Mouse (Mus musculus) hindbrain, embryonic 15.5 days (tissue): Measurements from ENCODE around the gene Cers6. TPM values are rescaled to one million over a fixed set of nuclear protein-coding genes. Genes with fewer than 3 reads are reported as not detected.

Source experiments
- ATAC-seq: fragments of 200-750 bp; cut with Nextera tagmentation; 2 replicates; pipeline ENCODE4 v1.8.0; 2017; ENCODE audit warnings: low read depth, moderate number of reproducible peaks, moderate TSS enrichment; ENCODE audit not compliant: low FRiP score
- H3K27ac ChIP-seq: fragments of 300-500 bp; sonication (generic); replicated peaks from 2 replicates; pipeline ENCODE4 v1.5.1; 2015; ENCODE audit warnings: mild to moderate bottlenecking, inconsistent platforms
- H3K27me3 ChIP-seq: fragments of 300-500 bp; sonication (generic); 2 replicates; pipeline ENCODE4 v1.6.1; 2015; ENCODE audit warnings: control low read depth, inconsistent platforms
- H3K36me3 ChIP-seq: fragments of 300-500 bp; sonication (generic); 2 replicates; pipeline ENCODE4 v1.6.1; 2015; ENCODE audit warnings: control low read depth, inconsistent platforms
- H3K4me1 ChIP-seq: fragments of 300-500 bp; sonication (generic); replicated peaks from 2 replicates; pipeline ENCODE4 v1.6.1; 2015; ENCODE audit warnings: control low read depth, inconsistent platforms
- H3K4me2 ChIP-seq: fragments of 300-500 bp; sonication (generic); 2 replicates; pipeline ENCODE4 v1.6.1; 2015; ENCODE audit warnings: moderate library complexity, mild to moderate bottlenecking, inconsistent platforms
- H3K4me3 ChIP-seq: fragments of 300-500 bp; sonication (generic); 2 replicates; pipeline ENCODE4 v1.5.1; 2015; ENCODE audit warnings: mild to moderate bottlenecking, inconsistent platforms
- H3K9ac ChIP-seq: fragments of 300-500 bp; sonication (generic); 2 replicates; pipeline ENCODE4 v1.6.1; 2015; ENCODE audit warnings: inconsistent platforms
- H3K9me3 ChIP-seq: fragments of 300-500 bp; sonication (generic); 2 replicates; pipeline ENCODE4 v1.6.1; 2016; ENCODE audit warnings: control low read depth, inconsistent platforms
- WGBS: fragments of 180-500 bp; shearing (Covaris S2); methylation state at CpG from one replicate; pipeline ENCODE4 v1.1.7; 2015; 5-methylcytosine and 5-hydroxymethylcytosine counted together
- polyA plus RNA-seq: library from polyadenylated mRNA; unstranded; fragments of >200 nt; fragmentation: Nextera tagmentation; extraction: Ambion mirVana; gene quantifications from 2 replicates; pipeline ENCODE4 v1.2.1, GENCODE M21; 2015

Cers6 gene
- polyA plus RNA-seq, 1 experiment from 2014 or later, result 54.9 TPM

- 90% methylated on average over 10 of the region's 10 CpGs for WGBS
- Histone ChIP-seq H3K4me1 (no peaks in the 10 kb centered on the region), H3K36me3 (no peaks in the 10 kb centered on the region), H3K27me3 (no peaks in the 10 kb centered on the region), H3K4me2 (no peak overlapping the region), H3K9me3 (no peaks in the 10 kb centered on the region), H3K27ac (no peak overlapping the region), H3K9ac (no peak overlapping the region), H3K4me3 (no peak overlapping the region)
- no peak for ATAC-seq
Observed at GRCm38 (mm10) chr2:69137406-69138084, 276.3 kb downstream of the Cers6 start.

GRCm38 (mm10) chr2:69138759-69139158 is 277.5 kb downstream of the Cers6 start:
- no peak overlapping the region for H3K4me3 ChIP-seq
- H3K27ac ChIP-seq, result no peak overlapping the region
- WGBS, result 61% methylated on average over 4 of the region's 4 CpGs
- H3K27me3 ChIP-seq, result no peaks in the 10 kb centered on the region
- no peak for ATAC-seq
- no peaks in the 10 kb centered on the region for H3K4me1 ChIP-seq
- no peak overlapping the region for H3K9ac ChIP-seq
- H3K36me3 ChIP-seq, result no peaks in the 10 kb centered on the region
- no peak overlapping the region for H3K4me2 ChIP-seq
- no peaks in the 10 kb centered on the region for H3K9me3 ChIP-seq

GRCm38 (mm10) chr2:69140215-69140614 is 279.0 kb downstream of the Cers6 start:
- no peak for ATAC-seq
- no peaks in the 10 kb centered on the region for H3K9me3 ChIP-seq
- H3K27me3 ChIP-seq, result no peaks in the 10 kb centered on the region
- no peak overlapping the region for H3K4me2 ChIP-seq
- H3K4me1 ChIP-seq, result no peaks in the 10 kb centered on the region
- no peak overlapping the region for H3K9ac ChIP-seq
- no peaks in the 10 kb centered on the region for H3K36me3 ChIP-seq
- no peak overlapping the region for H3K4me3 ChIP-seq
- H3K27ac ChIP-seq, result no peak overlapping the region
- WGBS, result 76% methylated on average over 2 of the region's 2 CpGs

- Histone ChIP-seq H3K4me2 (no peak overlapping the region), H3K9ac (no peak overlapping the region), H3K4me1 (no peaks in the 10 kb centered on the region), H3K4me3 (no peak overlapping the region), H3K27me3 (no peaks in the 10 kb centered on the region), H3K27ac (no peak overlapping the region), H3K36me3 (no peaks in the 10 kb centered on the region), H3K9me3 (no peaks in the 10 kb centered on the region)
- 58% methylated on average over 4 of the region's 4 CpGs for WGBS
- ATAC-seq, result no peak
Observed at GRCm38 (mm10) chr2:69140816-69141215, 279.6 kb downstream of the Cers6 start.

- no peak overlapping the region for H3K27ac ChIP-seq
- H3K4me1 ChIP-seq, result no peaks in the 10 kb centered on the region
- 74% methylated on average over 3 of the region's 3 CpGs for WGBS
- no peak overlapping the region for H3K4me2 ChIP-seq
- no peak overlapping the region for H3K9ac ChIP-seq
- H3K4me3 ChIP-seq, result no peak overlapping the region
- no peaks in the 10 kb centered on the region for H3K27me3 ChIP-seq
- ATAC-seq, result no peak
- no peaks in the 10 kb centered on the region for H3K9me3 ChIP-seq
- no peaks in the 10 kb centered on the region for H3K36me3 ChIP-seq
Observed at GRCm38 (mm10) chr2:69148691-69149090, 287.4 kb downstream of the Cers6 start.

GRCm38 (mm10) chr2:69149154-69149553 is 287.9 kb downstream of the Cers6 start:
- Histone ChIP-seq H3K36me3 (no peaks in the 10 kb centered on the region), H3K27me3 (no peaks in the 10 kb centered on the region), H3K4me3 (no peak overlapping the region), H3K9me3 (no peaks in the 10 kb centered on the region), H3K27ac (no peak overlapping the region), H3K9ac (no peak overlapping the region), H3K4me2 (no peak overlapping the region), H3K4me1 (no peaks in the 10 kb centered on the region)
- WGBS, result 91% methylated on average over 10 of the region's 10 CpGs
- no peak for ATAC-seq

- H3K4me1 ChIP-seq, result no peaks in the 10 kb centered on the region
- H3K4me3 ChIP-seq, result no peak overlapping the region
- no peak overlapping the region for H3K4me2 ChIP-seq
- H3K9ac ChIP-seq, result no peak overlapping the region
- H3K36me3 ChIP-seq, result no peaks in the 10 kb centered on the region
- H3K9me3 ChIP-seq, result no peaks in the 10 kb centered on the region
- H3K27me3 ChIP-seq, result no peaks in the 10 kb centered on the region
- no peak for ATAC-seq
- 77% methylated on average over 5 of the region's 5 CpGs for WGBS
- H3K27ac ChIP-seq, result no peak overlapping the region
Observed at GRCm38 (mm10) chr2:69150841-69151240, 289.6 kb downstream of the Cers6 start.

GRCm38 (mm10) chr2:69155861-69156260 is 294.6 kb downstream of the Cers6 start:
- Histone ChIP-seq H3K4me3 (no peak overlapping the region), H3K9ac (no peak overlapping the region), H3K4me1 (no peaks in the 10 kb centered on the region), H3K36me3 (no peaks in the 10 kb centered on the region), H3K27me3 (no peaks in the 10 kb centered on the region), H3K4me2 (no peak overlapping the region), H3K9me3 (no peaks in the 10 kb centered on the region), H3K27ac (no peak overlapping the region)
- 74% methylated on average over 3 of the region's 3 CpGs for WGBS
- no peak for ATAC-seq

- 71% methylated on average over 7 of the region's 7 CpGs for WGBS
- H3K9ac ChIP-seq, result no peak overlapping the region
- H3K9me3 ChIP-seq, result no peaks in the 10 kb centered on the region
- no peak overlapping the region for H3K4me2 ChIP-seq
- no peaks in the 10 kb centered on the region for H3K27me3 ChIP-seq
- H3K4me3 ChIP-seq, result no peak overlapping the region
- H3K36me3 ChIP-seq, result no peaks in the 10 kb centered on the region
- H3K27ac ChIP-seq, result no peak overlapping the region
- no peak for ATAC-seq
- no peaks in the 10 kb centered on the region for H3K4me1 ChIP-seq
Observed at GRCm38 (mm10) chr2:69156283-69156682, 295.0 kb downstream of the Cers6 start.

- Histone ChIP-seq H3K27ac (no peak overlapping the region), H3K9ac (no peak overlapping the region), H3K9me3 (no peaks in the 10 kb centered on the region), H3K36me3 (no peaks in the 10 kb centered on the region), H3K4me2 (no peak overlapping the region), H3K4me3 (no peak overlapping the region), H3K4me1 (no peaks in the 10 kb centered on the region), H3K27me3 (no peaks in the 10 kb centered on the region)
- no peak for ATAC-seq
Observed at GRCm38 (mm10) chr2:69158907-69159306, 297.7 kb downstream of the Cers6 start.

Other genes with a start within 250 kb of the Cers6 start
- gene 4932414N04Rik, start 205.0 kb upstream of the Cers6 start, polyA plus RNA-seq, result not detected in 2 replicates